Mouse (Mus musculus): ENCODE data around the gene Qpctl. TPM values are rescaled to one million over a fixed set of nuclear protein-coding genes. Genes with fewer than 3 reads are reported as not detected.

Gene Qpctl
- polyA plus RNA-seq, 1 experiment from 2014 or later: 4.0 TPM

- Histone ChIP-seq H3K36me3 (ENCODE audit: control insufficient read depth, insufficient read depth) (no peaks in the 10 kb centered on the region), H3K4me1 (ENCODE audit: control insufficient read depth, low read depth, low read length) (peaks cover 31% of the 10 kb centered on the region), H3K27me3 (ENCODE audit: control insufficient read depth, insufficient read depth, low read depth, low read length) (peaks cover 31% of the 10 kb centered on the region), H3K9me3 (replicated peaks; ENCODE audit: control insufficient read depth, low read length) (no peaks in the 10 kb centered on the region), H3K27ac (ENCODE audit: low read length) (no peak overlapping the region), H3K4me3 (ENCODE audit: low read depth, low read length) (no peak overlapping the region), H3K9ac (ENCODE audit: low read depth, low read length) (no peak overlapping the region), H3K4me2 (ENCODE audit: low read depth, low read length) (no peak overlapping the region)
- no peak for ATAC-seq (ENCODE audit: low read depth)
- WGBS (ENCODE audit: insufficient replicate concordance): 53% methylated on average over 7 of the region's 7 CpGs
Measured at GRCm38 (mm10) chr7:19098811-19099210, 50.3 kb downstream of the Qpctl start.

GRCm38 (mm10) chr7:19097863-19098262, 51.2 kb downstream of the Qpctl start:
- Histone ChIP-seq H3K4me3 (ENCODE audit: low read depth, low read length) (no peak overlapping the region), H3K9ac (ENCODE audit: low read depth, low read length) (no peak overlapping the region), H3K36me3 (ENCODE audit: control insufficient read depth, insufficient read depth) (no peaks in the 10 kb centered on the region), H3K9me3 (replicated peaks; ENCODE audit: control insufficient read depth, low read length) (no peaks in the 10 kb centered on the region), H3K4me2 (ENCODE audit: low read depth, low read length) (no peak overlapping the region), H3K4me1 (ENCODE audit: control insufficient read depth, low read depth, low read length) (peaks cover 35% of the 10 kb centered on the region), H3K27ac (ENCODE audit: low read length) (no peak overlapping the region), H3K27me3 (ENCODE audit: control insufficient read depth, insufficient read depth, low read depth, low read length) (peaks cover 34% of the 10 kb centered on the region)
- no peak for ATAC-seq (ENCODE audit: low read depth)

GRCm38 (mm10) chr7:19097217-19097616, 51.9 kb downstream of the Qpctl start:
- no peak for ATAC-seq (ENCODE audit: low read depth)
- WGBS (ENCODE audit: insufficient replicate concordance): 23% methylated on average over 2 of the region's 2 CpGs
- Histone ChIP-seq H3K36me3 (ENCODE audit: control insufficient read depth, insufficient read depth) (no peaks in the 10 kb centered on the region), H3K4me3 (ENCODE audit: low read depth, low read length) (no peak overlapping the region), H3K27ac (ENCODE audit: low read length) (no peak overlapping the region), H3K27me3 (ENCODE audit: control insufficient read depth, insufficient read depth, low read depth, low read length) (peaks cover 40% of the 10 kb centered on the region), H3K4me2 (ENCODE audit: low read depth, low read length) (no peak overlapping the region), H3K4me1 (ENCODE audit: control insufficient read depth, low read depth, low read length) (peaks cover 42% of the 10 kb centered on the region), H3K9me3 (replicated peaks; ENCODE audit: control insufficient read depth, low read length) (no peaks in the 10 kb centered on the region), H3K9ac (ENCODE audit: low read depth, low read length) (no peak overlapping the region)

GRCm38 (mm10) chr7:19096421-19096976, 52.6 kb downstream of the Qpctl start:
- ATAC-seq (ENCODE audit: low read depth): no peak
- H3K36me3 ChIP-seq (ENCODE audit: control insufficient read depth, insufficient read depth): no peaks in the 10 kb centered on the region
- H3K27me3 ChIP-seq (ENCODE audit: control insufficient read depth, insufficient read depth, low read depth, low read length): peaks cover 47% of the 10 kb centered on the region
- H3K9ac ChIP-seq (ENCODE audit: low read depth, low read length): no peak overlapping the region
- H3K4me3 ChIP-seq (ENCODE audit: low read depth, low read length): no peak overlapping the region
- H3K4me1 ChIP-seq (ENCODE audit: control insufficient read depth, low read depth, low read length): peaks cover 43% of the 10 kb centered on the region
- peak overlapping the region; percentile 94 for H3K4me2 ChIP-seq (ENCODE audit: low read depth, low read length)
- H3K27ac ChIP-seq (ENCODE audit: low read length): no peak overlapping the region
- WGBS (ENCODE audit: insufficient replicate concordance): 55% methylated on average over 5 of the region's 5 CpGs
- H3K9me3 ChIP-seq (replicated peaks; ENCODE audit: control insufficient read depth, low read length): no peaks in the 10 kb centered on the region

GRCm38 (mm10) chr7:19095751-19096110, 53.4 kb downstream of the Qpctl start:
- peak overlapping the region; percentile 21; the same call in 1 of the 2 replicates for H3K9ac ChIP-seq (ENCODE audit: low read depth, low read length)
- no peak for ATAC-seq (ENCODE audit: low read depth)
- H3K4me1 ChIP-seq (ENCODE audit: control insufficient read depth, low read depth, low read length): peaks cover 43% of the 10 kb centered on the region
- H3K9me3 ChIP-seq (replicated peaks; ENCODE audit: control insufficient read depth, low read length): no peaks in the 10 kb centered on the region
- peak overlapping the region; percentile 67 for H3K4me3 ChIP-seq (ENCODE audit: low read depth, low read length)
- H3K36me3 ChIP-seq (ENCODE audit: control insufficient read depth, insufficient read depth): no peaks in the 10 kb centered on the region
- no peak overlapping the region for H3K27ac ChIP-seq (ENCODE audit: low read length)
- WGBS (ENCODE audit: insufficient replicate concordance): 1% methylated on average over 18 of the region's 19 CpGs
- H3K4me2 ChIP-seq (ENCODE audit: low read depth, low read length): peak overlapping the region; percentile 94
- H3K27me3 ChIP-seq (ENCODE audit: control insufficient read depth, insufficient read depth, low read depth, low read length): peaks cover 55% of the 10 kb centered on the region

GRCm38 (mm10) chr7:19094826-19095750, 54.0 kb downstream of the Qpctl start:
- Histone ChIP-seq H3K4me2 (ENCODE audit: low read depth, low read length) (peak overlapping the region; percentile 94), H3K4me1 (ENCODE audit: control insufficient read depth, low read depth, low read length) (peaks cover 43% of the 10 kb centered on the region), H3K27ac (ENCODE audit: low read length) (peak overlapping the region; percentile 87), H3K9ac (ENCODE audit: low read depth, low read length) (peak overlapping the region; percentile 68), H3K9me3 (replicated peaks; ENCODE audit: control insufficient read depth, low read length) (no peaks in the 10 kb centered on the region), H3K4me3 (ENCODE audit: low read depth, low read length) (peak overlapping the region; percentile 67), H3K27me3 (ENCODE audit: control insufficient read depth, insufficient read depth, low read depth, low read length) (peaks cover 59% of the 10 kb centered on the region), H3K36me3 (ENCODE audit: control insufficient read depth, insufficient read depth) (no peaks in the 10 kb centered on the region)
- no peak for ATAC-seq (ENCODE audit: low read depth)
- under 1% methylated on average over 85 of the region's 87 CpGs for WGBS (ENCODE audit: insufficient replicate concordance)

- Histone ChIP-seq H3K9ac (ENCODE audit: low read depth, low read length) (peak within 1 kb of the TSS; percentile 68), H3K4me1 (ENCODE audit: control insufficient read depth, low read depth, low read length) (peaks cover 43% of the 10 kb centered on the region), H3K27ac (ENCODE audit: low read length) (peak within 1 kb of the TSS; percentile 87), H3K36me3 (ENCODE audit: control insufficient read depth, insufficient read depth) (no peaks in the 10 kb centered on the region), H3K4me3 (ENCODE audit: low read depth, low read length) (peak within 1 kb of the TSS; percentile 67), H3K27me3 (ENCODE audit: control insufficient read depth, insufficient read depth, low read depth, low read length) (peaks cover 59% of the 10 kb centered on the region), H3K4me2 (ENCODE audit: low read depth, low read length) (peak within 1 kb of the TSS; percentile 94), H3K9me3 (replicated peaks; ENCODE audit: control insufficient read depth, low read length) (no peaks in the 10 kb centered on the region)
- ATAC-seq (ENCODE audit: low read depth): no peak
- WGBS (ENCODE audit: insufficient replicate concordance): 0% methylated on average over 11 of the region's 36 CpGs
Measured at GRCm38 (mm10) chr7:19094471-19094825, 54.6 kb downstream of the Qpctl start, which contains the start of gene Six5. TSS of gene Six5 (plus strand) at chr7:19094594.

- Histone ChIP-seq H3K27me3 (ENCODE audit: control insufficient read depth, insufficient read depth, low read depth, low read length) (peaks cover 59% of the 10 kb centered on the region), H3K9me3 (replicated peaks; ENCODE audit: control insufficient read depth, low read length) (no peaks in the 10 kb centered on the region), H3K27ac (ENCODE audit: low read length) (peak overlapping the region; percentile 87), H3K4me3 (ENCODE audit: low read depth, low read length) (peak overlapping the region; percentile 67), H3K36me3 (ENCODE audit: control insufficient read depth, insufficient read depth) (no peaks in the 10 kb centered on the region), H3K4me2 (ENCODE audit: low read depth, low read length) (peak overlapping the region; percentile 94), H3K4me1 (ENCODE audit: control insufficient read depth, low read depth, low read length) (peaks cover 43% of the 10 kb centered on the region), H3K9ac (ENCODE audit: low read depth, low read length) (peak overlapping the region; percentile 68)
- peak; percentile 84 for ATAC-seq (ENCODE audit: low read depth)
- WGBS (ENCODE audit: insufficient replicate concordance): under 1% methylated on average over 45 of the region's 45 CpGs
Measured at GRCm38 (mm10) chr7:19093537-19094385, 55.3 kb downstream of the Qpctl start.
